Mouse (Mus musculus) bone marrow, adult 2 months (tissue): ENCODE data around the gene Castor1. TPM values are rescaled to one million over a fixed set of nuclear protein-coding genes. Genes with fewer than 3 reads are reported as not detected.

Source experiments
- H3K27ac ChIP-seq: fragments of 200-500 bp; 2 replicates; pipeline ENCODE4 v1.5.1; 2012; ENCODE audit warnings: low read depth, mild to moderate bottlenecking, control low read depth, inconsistent platforms, low read length; ENCODE audit not compliant: control insufficient read depth, poor library complexity, insufficient read depth
- H3K4me1 ChIP-seq: fragments of 200-500 bp; 2 replicates; pipeline ENCODE4 v1.6.1; 2011; ENCODE audit warnings: low read length; ENCODE audit not compliant: control insufficient read depth, insufficient read depth
- H3K4me3 ChIP-seq: fragments of 200-500 bp; replicated peaks from 2 replicates; pipeline ENCODE3; 2011; ENCODE audit warnings: mild to moderate bottlenecking, low read depth, low read length, control low read depth; ENCODE audit not compliant: control insufficient read depth
- CTCF ChIP-seq: fragments of 200-500 bp; IDR thresholded peaks from 2 replicates; pipeline ENCODE4 v1.5.1; 2011; ENCODE audit warnings: low read length, control low read depth; ENCODE audit not compliant: control insufficient read depth, insufficient read depth
- POLR2A ChIP-seq: fragments of 200-500 bp; IDR thresholded peaks from 2 replicates; pipeline ENCODE4 v1.6.1; 2011; ENCODE audit warnings: low read depth, mild to moderate bottlenecking, control low read depth, low read length, borderline replicate concordance; ENCODE audit not compliant: control insufficient read depth
- WGBS: fragments of 180-500 bp; shearing (Covaris S2); methylation state at CpG from one replicate; pipeline ENCODE4 v1.1.7; 2018; 5-methylcytosine and 5-hydroxymethylcytosine counted together
- polyA plus RNA-seq: library from polyadenylated mRNA; stranded (reverse); fragments of >200 nt; gene quantifications from 2 replicates; pipeline ENCODE4 v1.2.4, GENCODE M21; 2011; ENCODE audit warnings: low replicate concordance; ENCODE audit not compliant: missing spikeins, insufficient read depth, insufficient read length

Castor1 gene
- polyA plus RNA-seq, 1 experiment = 2.6 TPM

GRCm38 (mm10) chr11:4222046-4222950, 4.3 kb downstream of the Castor1 start:
- WGBS = 38% methylated on average over 17 of the region's 17 CpGs
- Histone ChIP-seq H3K4me3 (no peak overlapping the region), H3K4me1 (peaks cover 5% of the 10 kb centered on the region), H3K27ac (no peak overlapping the region)
- TF ChIP-seq CTCF = no peak
- no peak for TF ChIP-seq POLR2A

- H3K4me1 ChIP-seq = peaks cover 3% of the 10 kb centered on the region
- no peak for TF ChIP-seq CTCF
- no peak for TF ChIP-seq POLR2A
- H3K27ac ChIP-seq = 0 out of 2 replicates have a peak overlapping the region, but pooled peaks have one; percentile 8
- 57% methylated on average over 7 of the region's 7 CpGs for WGBS
- H3K4me3 ChIP-seq = peak overlapping the region; percentile 25
Measured at GRCm38 (mm10) chr11:4223393-4224188, 5.6 kb downstream of the Castor1 start.

- no peak for TF ChIP-seq CTCF
- Histone ChIP-seq H3K27ac (no peak overlapping the region), H3K4me1 (peaks cover 3% of the 10 kb centered on the region), H3K4me3 (no peak overlapping the region)
- 47% methylated on average over 2 of the region's 2 CpGs for WGBS
Measured at GRCm38 (mm10) chr11:4224223-4224622, 6.2 kb downstream of the Castor1 start.

GRCm38 (mm10) chr11:4226569-4227325, 8.7 kb downstream of the Castor1 start:
- Histone ChIP-seq H3K4me3 (no peak overlapping the region), H3K4me1 (peaks cover 7% of the 10 kb centered on the region; the same call in 1 of the 2 replicates), H3K27ac (no peak overlapping the region)
- 72% methylated on average over 5 of the region's 5 CpGs for WGBS
- TF ChIP-seq CTCF = no peak
- TF ChIP-seq POLR2A = no peak

- TF ChIP-seq POLR2A = no peak
- TF ChIP-seq CTCF = no peak
- H3K4me3 ChIP-seq = no peak overlapping the region
- no peak overlapping the region for H3K27ac ChIP-seq
- peaks cover 10% of the 10 kb centered on the region; the same call in 1 of the 2 replicates for H3K4me1 ChIP-seq
- WGBS = 75% methylated on average over 8 of the region's 8 CpGs
Measured at GRCm38 (mm10) chr11:4228463-4228862, 10.4 kb downstream of the Castor1 start.

- Histone ChIP-seq H3K27ac (no peak overlapping the region), H3K4me3 (no peak overlapping the region), H3K4me1 (peaks cover 8% of the 10 kb centered on the region; the same call in 1 of the 2 replicates)
- WGBS = 50% methylated on average over 4 of the region's 4 CpGs
- TF ChIP-seq POLR2A (no peak), CTCF (no peak)
Measured at GRCm38 (mm10) chr11:4229841-4230240, 11.8 kb downstream of the Castor1 start.

- WGBS = 62% methylated on average over 2 of the region's 2 CpGs
- H3K4me1 ChIP-seq = peaks cover 10% of the 10 kb centered on the region; the same call in 1 of the 2 replicates
- no peak for TF ChIP-seq CTCF
- TF ChIP-seq POLR2A = no peak
- no peak overlapping the region for H3K4me3 ChIP-seq
- H3K27ac ChIP-seq = no peak overlapping the region; the same call in 1 of the 2 replicates
Measured at GRCm38 (mm10) chr11:4231435-4231834, 13.4 kb downstream of the Castor1 start.
